Mouse (Mus musculus): ENCODE measurements at regions not wholly inside any gene's neighbourhood (a gene's known extent, or its start where the extent isn't known, plus 50 kb on each side); places are given as distances from the start of the nearest gene placed in this dataset.

GRCm38 (mm10) chr1:149556381-149556780 lies 404.7 kb downstream of the Pla2g4a start:
- Histone ChIP-seq H3K4me3 (no peak overlapping the region), H3K27me3 (replicated peaks) (no peaks in the 10 kb centered on the region), H3K27ac (replicated peaks) (no peak overlapping the region), H3K4me1 (no peaks in the 10 kb centered on the region), H3K9ac (no peak overlapping the region), H3K36me3 (no peaks in the 10 kb centered on the region), H3K9me3 (no peaks in the 10 kb centered on the region), H3K4me2 (peak overlapping the region; percentile 41)
- no peak for ATAC-seq (ENCODE audit: extremely low read depth, insufficient number of reproducible peaks, low FRiP score, low TSS enrichment)
- WGBS: 47% methylated on average over 8 of the region's 8 CpGs

- no peak overlapping the region for H3K4me2 ChIP-seq
Observed at GRCm38 (mm10) chr1:149555355-149556007, 405.6 kb downstream of the Pla2g4a start.

GRCm38 (mm10) chr1:149546076-149546475 lies 415.0 kb downstream of the Pla2g4a start:
- Histone ChIP-seq H3K4me1 (no peaks in the 10 kb centered on the region), H3K9ac (no peak overlapping the region), H3K9me3 (no peaks in the 10 kb centered on the region), H3K27me3 (replicated peaks) (no peaks in the 10 kb centered on the region), H3K4me3 (no peak overlapping the region), H3K36me3 (no peaks in the 10 kb centered on the region), H3K27ac (replicated peaks) (no peak overlapping the region), H3K4me2 (no peak overlapping the region)
- ATAC-seq (ENCODE audit: extremely low read depth, insufficient number of reproducible peaks, low FRiP score, low TSS enrichment): no peak
- WGBS: 75% methylated on average over 3 of the region's 3 CpGs

More at GRCm38 (mm10) chr1:149555355-149556007, 405.6 kb downstream of the Pla2g4a start:
- H3K36me3 ChIP-seq: no peaks in the 10 kb centered on the region
- no peaks in the 10 kb centered on the region for H3K9me3 ChIP-seq
- no peak overlapping the region for H3K9ac ChIP-seq
- no peak for ATAC-seq (ENCODE audit: extremely low read depth, insufficient number of reproducible peaks, low FRiP score, low TSS enrichment)
- H3K27me3 ChIP-seq (replicated peaks): no peaks in the 10 kb centered on the region
- 67% methylated on average over 6 of the region's 6 CpGs for WGBS
- no peaks in the 10 kb centered on the region for H3K4me1 ChIP-seq
- no peak overlapping the region for H3K4me3 ChIP-seq
- no peak overlapping the region for H3K27ac ChIP-seq (replicated peaks)

GRCm38 (mm10) chr1:149541386-149541785 lies 419.7 kb downstream of the Pla2g4a start:
- H3K36me3 ChIP-seq: no peaks in the 10 kb centered on the region
- no peak overlapping the region for H3K27ac ChIP-seq (replicated peaks)
- no peaks in the 10 kb centered on the region for H3K27me3 ChIP-seq (replicated peaks)
- no peaks in the 10 kb centered on the region for H3K4me1 ChIP-seq
- no peak overlapping the region for H3K9ac ChIP-seq
- WGBS: 45% methylated on average over 2 of the region's 2 CpGs
- ATAC-seq (ENCODE audit: extremely low read depth, insufficient number of reproducible peaks, low FRiP score, low TSS enrichment): no peak
- H3K4me3 ChIP-seq: no peak overlapping the region
- no peak overlapping the region for H3K4me2 ChIP-seq
- no peaks in the 10 kb centered on the region for H3K9me3 ChIP-seq

- Histone ChIP-seq H3K4me1 (no peaks in the 10 kb centered on the region), H3K36me3 (no peaks in the 10 kb centered on the region), H3K9ac (no peak overlapping the region), H3K4me3 (no peak overlapping the region), H3K27ac (replicated peaks) (no peak overlapping the region), H3K27me3 (replicated peaks) (no peaks in the 10 kb centered on the region), H3K4me2 (no peak overlapping the region), H3K9me3 (no peaks in the 10 kb centered on the region)
- WGBS: 70% methylated on average over 3 of the region's 3 CpGs
- no peak for ATAC-seq (ENCODE audit: extremely low read depth, insufficient number of reproducible peaks, low FRiP score, low TSS enrichment)
Observed at GRCm38 (mm10) chr1:149533651-149534050, 427.4 kb downstream of the Pla2g4a start.

All from heart, embryonic 13.5 days (tissue).